Mouse (Mus musculus): Measurements from ENCODE around the gene Prph. TPM values are rescaled to one million over a fixed set of nuclear protein-coding genes. Genes with fewer than 3 reads are reported as not detected.

Prph gene
- polyA plus RNA-seq, 1 experiment from 2014 or later = 3.3 TPM

GRCm38 (mm10) chr15:99026259-99026658 lies 28.7 kb upstream of the Prph start:
- peaks cover 24% of the 10 kb centered on the region for H3K4me1 ChIP-seq
- peaks cover 1% of the 10 kb centered on the region; the same call in 1 of the 2 replicates for H3K9me3 ChIP-seq (replicated peaks)
- no peak overlapping the region for H3K27ac ChIP-seq (replicated peaks)
- H3K36me3 ChIP-seq = no peaks in the 10 kb centered on the region
- 60% methylated on average over 4 of the region's 4 CpGs for WGBS
- DNase-seq (ENCODE audit: low spot score) = no peak
- peaks cover 22% of the 10 kb centered on the region for H3K27me3 ChIP-seq (ENCODE audit: low read depth, poor library complexity, severe bottlenecking)
- H3K4me3 ChIP-seq = no peak overlapping the region

- no peaks in the 10 kb centered on the region for H3K36me3 ChIP-seq
- no peak overlapping the region for H3K4me3 ChIP-seq
- no peaks in the 10 kb centered on the region for H3K9me3 ChIP-seq (replicated peaks)
- no peak for DNase-seq (ENCODE audit: low spot score)
- H3K27me3 ChIP-seq (ENCODE audit: low read depth, poor library complexity, severe bottlenecking) = peaks cover 24% of the 10 kb centered on the region
- peaks cover 32% of the 10 kb centered on the region for H3K4me1 ChIP-seq
- 78% methylated on average over 5 of the region's 5 CpGs for WGBS
- no peak overlapping the region for H3K27ac ChIP-seq (replicated peaks)
These were observed 27.9 kb upstream of the Prph start for GRCm38 (mm10) chr15:99027116-99027515.

- peak overlapping the region; percentile 85 for H3K27ac ChIP-seq (replicated peaks)
- DNase-seq (ENCODE audit: low spot score) = peak; percentile 44
- 17% methylated on average over 10 of the region's 10 CpGs for WGBS
These were observed 26.0 kb upstream of the Prph start for GRCm38 (mm10) chr15:99028874-99029458.

GRCm38 (mm10) chr15:99029619-99030584 lies 25.1 kb upstream of the Prph start, which contains the start of gene Tuba1c:
Tuba1c (plus strand) TSS chr15:99029891.
- Histone ChIP-seq H3K27me3 (ENCODE audit: low read depth, poor library complexity, severe bottlenecking) (peaks cover 24% of the 10 kb centered on the region), H3K27ac (replicated peaks) (peak within 1 kb of the TSS; percentile 85), H3K4me3 (peak within 1 kb of the TSS; percentile 64), H3K9me3 (replicated peaks) (no peaks in the 10 kb centered on the region), H3K36me3 (peaks cover 10% of the 10 kb centered on the region), H3K4me1 (peaks cover 44% of the 10 kb centered on the region)
- peak; percentile 89 for DNase-seq (ENCODE audit: low spot score)
- under 1% methylated on average over 52 of the region's 52 CpGs for WGBS

More at GRCm38 (mm10) chr15:99028874-99029458, 26.0 kb upstream of the Prph start:
- Histone ChIP-seq H3K9me3 (replicated peaks) (no peaks in the 10 kb centered on the region), H3K4me3 (peak overlapping the region; percentile 64), H3K27me3 (ENCODE audit: low read depth, poor library complexity, severe bottlenecking) (peaks cover 24% of the 10 kb centered on the region), H3K36me3 (peaks cover 4% of the 10 kb centered on the region), H3K4me1 (peaks cover 44% of the 10 kb centered on the region)

- Histone ChIP-seq H3K27ac (replicated peaks) (peak overlapping the region; percentile 85), H3K4me1 (peaks cover 44% of the 10 kb centered on the region), H3K27me3 (ENCODE audit: low read depth, poor library complexity, severe bottlenecking) (peaks cover 24% of the 10 kb centered on the region), H3K36me3 (peaks cover 19% of the 10 kb centered on the region), H3K9me3 (replicated peaks) (no peaks in the 10 kb centered on the region), H3K4me3 (peak overlapping the region; percentile 64)
- 15% methylated on average over 26 of the region's 26 CpGs for WGBS
- DNase-seq (ENCODE audit: low spot score) = no peak
These were observed 24.2 kb upstream of the Prph start for GRCm38 (mm10) chr15:99030585-99031387.

- WGBS = 88% methylated on average over 4 of the region's 4 CpGs
- no peak overlapping the region for H3K27ac ChIP-seq (replicated peaks)
These were observed 23.6 kb upstream of the Prph start for GRCm38 (mm10) chr15:99031388-99031675.

GRCm38 (mm10) chr15:99032041-99032725 lies 22.8 kb upstream of the Prph start:
- no peak for DNase-seq (ENCODE audit: low spot score)
- H3K36me3 ChIP-seq = peaks cover 31% of the 10 kb centered on the region
- H3K4me3 ChIP-seq = peak overlapping the region; percentile 64
- WGBS = 82% methylated on average over 9 of the region's 9 CpGs
- peaks cover 24% of the 10 kb centered on the region for H3K27me3 ChIP-seq (ENCODE audit: low read depth, poor library complexity, severe bottlenecking)
- H3K4me1 ChIP-seq = peaks cover 44% of the 10 kb centered on the region
- H3K27ac ChIP-seq (replicated peaks) = no peak overlapping the region
- no peaks in the 10 kb centered on the region for H3K9me3 ChIP-seq (replicated peaks)

More at GRCm38 (mm10) chr15:99031388-99031675, 23.6 kb upstream of the Prph start:
- no peak for DNase-seq (ENCODE audit: low spot score)
- Histone ChIP-seq H3K4me1 (peaks cover 44% of the 10 kb centered on the region), H3K36me3 (peaks cover 25% of the 10 kb centered on the region), H3K9me3 (replicated peaks) (no peaks in the 10 kb centered on the region), H3K27me3 (ENCODE audit: low read depth, poor library complexity, severe bottlenecking) (peaks cover 24% of the 10 kb centered on the region), H3K4me3 (peak overlapping the region; percentile 64)

GRCm38 (mm10) chr15:99032726-99033250 lies 22.2 kb upstream of the Prph start:
- DNase-seq (ENCODE audit: low spot score) = no peak
- Histone ChIP-seq H3K27me3 (ENCODE audit: low read depth, poor library complexity, severe bottlenecking) (peaks cover 22% of the 10 kb centered on the region), H3K36me3 (peaks cover 32% of the 10 kb centered on the region), H3K9me3 (replicated peaks) (no peaks in the 10 kb centered on the region), H3K4me3 (peak overlapping the region; percentile 64), H3K27ac (replicated peaks) (no peak overlapping the region), H3K4me1 (peaks cover 44% of the 10 kb centered on the region)
- 84% methylated on average over 7 of the region's 7 CpGs for WGBS

- H3K36me3 ChIP-seq = peaks cover 41% of the 10 kb centered on the region
- no peaks in the 10 kb centered on the region for H3K9me3 ChIP-seq (replicated peaks)
- peaks cover 44% of the 10 kb centered on the region for H3K4me1 ChIP-seq
- H3K27ac ChIP-seq (replicated peaks) = no peak overlapping the region
- 0 out of 2 replicates have a peak overlapping the region, but pooled peaks have one; percentile 64 for H3K4me3 ChIP-seq
- DNase-seq (ENCODE audit: low spot score) = no peak
- peaks cover 14% of the 10 kb centered on the region for H3K27me3 ChIP-seq (ENCODE audit: low read depth, poor library complexity, severe bottlenecking)
- 87% methylated on average over 7 of the region's 7 CpGs for WGBS
These were observed 21.3 kb upstream of the Prph start for GRCm38 (mm10) chr15:99033498-99034270.

- peaks cover 10% of the 10 kb centered on the region for H3K27me3 ChIP-seq (ENCODE audit: low read depth, poor library complexity, severe bottlenecking)
- H3K4me1 ChIP-seq = peaks cover 29% of the 10 kb centered on the region
- DNase-seq (ENCODE audit: low spot score) = no peak
- H3K36me3 ChIP-seq = peaks cover 43% of the 10 kb centered on the region
- H3K27ac ChIP-seq (replicated peaks) = no peak overlapping the region
- no peaks in the 10 kb centered on the region for H3K9me3 ChIP-seq (replicated peaks)
- 96% methylated on average over 4 of the region's 4 CpGs for WGBS
- no peak overlapping the region for H3K4me3 ChIP-seq
These were observed 19.5 kb upstream of the Prph start for GRCm38 (mm10) chr15:99035431-99035830.

- 94% methylated on average over 8 of the region's 8 CpGs for WGBS
- H3K36me3 ChIP-seq = peaks cover 43% of the 10 kb centered on the region
- H3K27me3 ChIP-seq (ENCODE audit: low read depth, poor library complexity, severe bottlenecking) = peaks cover 1% of the 10 kb centered on the region
- no peaks in the 10 kb centered on the region for H3K9me3 ChIP-seq (replicated peaks)
- H3K27ac ChIP-seq (replicated peaks) = no peak overlapping the region
- no peak for DNase-seq (ENCODE audit: low spot score)
- no peak overlapping the region for H3K4me3 ChIP-seq
- peaks cover 25% of the 10 kb centered on the region for H3K4me1 ChIP-seq
These were observed 18.6 kb upstream of the Prph start for GRCm38 (mm10) chr15:99036249-99036905.

All from midbrain, embryonic 10.5 days (tissue).